Mouse (Mus musculus): ENCODE results near the gene Zfp597. TPM values are rescaled to one million over a fixed set of nuclear protein-coding genes. Genes with fewer than 3 reads are reported as not detected.

Gene Zfp597
- total and polyA plus RNA-seq, 3 experiments, result 2.3 to 12.1 (median 10.8) TPM

GRCm38 (mm10) chr16:3896046-3896445 lies 11.7 kb upstream of the Zfp597 start:
- H3K9ac ChIP-seq (ENCODE audit: low read depth, low read length), result no peak overlapping the region
- intact Hi-C loops (cut with DNase I), result no loop called here
- no peaks in the 10 kb centered on the region for H3K27me3 ChIP-seq (ENCODE audit: control insufficient read depth, insufficient read depth, low read length)
- H3K36me3 ChIP-seq (ENCODE audit: control insufficient read depth, insufficient read depth, low read length), result peaks cover 9% of the 10 kb centered on the region
- peak overlapping the region; percentile 40; the same call in 1 of the 2 replicates for H3K27ac ChIP-seq
- H3K4me3 ChIP-seq, result no peak overlapping the region
- TF ChIP-seq CTCF (IDR thresholded peaks at IDR 0.05) (no peak), EP300 (IDR thresholded peaks at IDR 0.05; ENCODE audit: insufficient read depth, low read depth, low read length) (no peak), POLR2A (IDR thresholded peaks at IDR 0.05; ENCODE audit: insufficient read depth, low read depth, low read length) (no peak)
- H3K79me2 ChIP-seq (replicated peaks; ENCODE audit: control insufficient read depth, insufficient read depth, low read length), result no peaks in the 10 kb centered on the region; the same call in none of the 2 replicates
- no peak for DNase-seq
- 61% methylated on average over 6 of the region's 6 CpGs for WGBS
- H3K4me1 ChIP-seq (ENCODE audit: control insufficient read depth, insufficient read depth, low read length), result peaks cover 15% of the 10 kb centered on the region

DNA sequence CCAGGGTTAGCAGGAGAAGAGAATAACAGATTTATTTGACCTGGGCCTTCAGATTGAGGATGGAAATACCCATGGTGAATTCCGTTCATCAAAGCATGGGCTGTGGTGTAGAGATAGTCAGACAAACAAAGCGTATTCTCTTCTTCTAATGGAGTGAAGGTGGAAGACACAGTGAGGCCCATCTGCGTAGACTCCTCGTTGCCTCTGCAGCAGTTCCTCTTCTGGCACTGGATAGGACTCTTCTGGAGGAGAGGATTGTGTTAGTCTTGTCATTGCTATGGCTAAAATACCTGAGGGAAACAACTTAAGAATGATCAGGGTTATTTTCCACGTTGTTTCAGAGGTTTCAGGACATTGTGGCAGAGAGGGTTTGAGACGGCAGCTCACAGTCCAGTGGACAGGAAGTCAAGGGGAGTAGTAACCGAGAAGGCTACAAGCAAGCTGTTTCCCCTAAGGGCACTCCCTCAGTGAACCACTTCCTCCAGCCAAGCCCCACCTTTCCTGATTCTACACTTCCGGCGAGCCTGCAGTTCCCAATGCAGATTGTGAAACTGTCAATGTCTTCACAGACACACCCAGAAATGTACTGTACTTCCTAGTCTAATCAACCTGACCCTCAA lies 10.9 kb upstream of the Zfp597 start:
- peak; percentile 60 for TF ChIP-seq POLR2A (IDR thresholded peaks at IDR 0.05; ENCODE audit: insufficient read depth, low read depth, low read length)
- no peak for TF ChIP-seq CTCF (IDR thresholded peaks at IDR 0.05)
- peak; percentile 57; the same call in 1 of the 2 replicates for TF ChIP-seq EP300 (IDR thresholded peaks at IDR 0.05; ENCODE audit: insufficient read depth, low read depth, low read length)
- intact Hi-C loops (cut with DNase I), result no loop called here

DNA sequence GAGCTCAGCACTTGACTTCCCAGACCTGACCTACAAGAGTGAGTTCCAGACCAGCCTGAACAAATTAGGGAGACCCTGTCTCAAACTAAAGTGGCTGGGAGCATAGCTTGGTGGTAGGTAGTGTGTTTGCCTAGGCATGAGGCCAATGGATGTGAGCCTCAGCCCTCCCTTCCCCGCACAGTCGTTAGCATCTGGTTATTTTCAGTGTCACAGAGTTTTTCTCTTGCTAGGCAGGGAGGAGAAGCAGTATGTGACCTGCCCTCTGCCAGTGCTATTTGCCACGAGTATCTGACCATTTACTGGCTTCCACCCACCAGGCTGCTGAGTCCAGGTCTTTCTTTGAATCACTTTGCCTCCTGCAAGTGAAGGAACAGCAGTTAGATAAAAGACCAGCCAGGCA lies 9.4 kb upstream of the Zfp597 start:
- 5% methylated on average over 3 of the region's 3 CpGs for WGBS
- H3K27ac ChIP-seq, result peak overlapping the region; percentile 40; the same call in 1 of the 2 replicates
- DNase-seq, result no peak

More for the DNA sequence above, 10.9 kb upstream of the Zfp597 start:
- H3K36me3 ChIP-seq (ENCODE audit: control insufficient read depth, insufficient read depth, low read length), result peaks cover 8% of the 10 kb centered on the region
- WGBS, result 43% methylated on average over 9 of the region's 9 CpGs
- peak; percentile 59 to 79 for DNase-seq
- no peaks in the 10 kb centered on the region; the same call in none of the 2 replicates for H3K79me2 ChIP-seq (replicated peaks; ENCODE audit: control insufficient read depth, insufficient read depth, low read length)
- H3K27me3 ChIP-seq (ENCODE audit: control insufficient read depth, insufficient read depth, low read length), result no peaks in the 10 kb centered on the region
- peaks cover 15% of the 10 kb centered on the region for H3K4me1 ChIP-seq (ENCODE audit: control insufficient read depth, insufficient read depth, low read length)
- H3K4me3 ChIP-seq, result peak overlapping the region; percentile 25
- H3K27ac ChIP-seq, result peak overlapping the region; percentile 40
- peak overlapping the region; percentile 4; the same call in 1 of the 2 replicates for H3K9ac ChIP-seq (ENCODE audit: low read depth, low read length)

GRCm38 (mm10) chr16:3891621-3892295 lies 7.4 kb upstream of the Zfp597 start:
- Histone ChIP-seq H3K4me1 (ENCODE audit: control insufficient read depth, insufficient read depth, low read length) (peaks cover 20% of the 10 kb centered on the region), H3K9ac (ENCODE audit: low read depth, low read length) (no peak overlapping the region), H3K27ac (no peak overlapping the region), H3K4me3 (no peak overlapping the region), H3K79me2 (replicated peaks; ENCODE audit: control insufficient read depth, insufficient read depth, low read length) (peaks cover 4% of the 10 kb centered on the region), H3K36me3 (ENCODE audit: control insufficient read depth, insufficient read depth, low read length) (peaks cover 11% of the 10 kb centered on the region), H3K27me3 (ENCODE audit: control insufficient read depth, insufficient read depth, low read length) (no peaks in the 10 kb centered on the region)
- no peak for DNase-seq
- intact Hi-C loops (cut with DNase I), result no loop called here
- 91% methylated on average over 14 of the region's 14 CpGs for WGBS
- no peak for TF ChIP-seq POLR2A (IDR thresholded peaks at IDR 0.05; ENCODE audit: insufficient read depth, low read depth, low read length)
- no peak for TF ChIP-seq EP300 (IDR thresholded peaks at IDR 0.05; ENCODE audit: insufficient read depth, low read depth, low read length)
- no peak for TF ChIP-seq CTCF (IDR thresholded peaks at IDR 0.05)

More for the DNA sequence above, 9.4 kb upstream of the Zfp597 start:
- Histone ChIP-seq H3K79me2 (replicated peaks; ENCODE audit: control insufficient read depth, insufficient read depth, low read length) (peaks cover under 1% of the 10 kb centered on the region), H3K9ac (ENCODE audit: low read depth, low read length) (no peak overlapping the region), H3K4me1 (ENCODE audit: control insufficient read depth, insufficient read depth, low read length) (peaks cover 15% of the 10 kb centered on the region), H3K4me3 (no peak overlapping the region), H3K36me3 (ENCODE audit: control insufficient read depth, insufficient read depth, low read length) (peaks cover 8% of the 10 kb centered on the region), H3K27me3 (ENCODE audit: control insufficient read depth, insufficient read depth, low read length) (no peaks in the 10 kb centered on the region)
- TF ChIP-seq CTCF (IDR thresholded peaks at IDR 0.05) (no peak), POLR2A (IDR thresholded peaks at IDR 0.05; ENCODE audit: insufficient read depth, low read depth, low read length) (no peak), EP300 (IDR thresholded peaks at IDR 0.05; ENCODE audit: insufficient read depth, low read depth, low read length) (no peak)
- intact Hi-C loops (cut with DNase I), result no loop called here

- Histone ChIP-seq H3K27me3 (ENCODE audit: control insufficient read depth, insufficient read depth, low read length) (no peaks in the 10 kb centered on the region), H3K4me3 (peak overlapping the region; percentile 99), H3K27ac (peak overlapping the region; percentile 97), H3K4me1 (ENCODE audit: control insufficient read depth, insufficient read depth, low read length) (peaks cover 17% of the 10 kb centered on the region), H3K36me3 (ENCODE audit: control insufficient read depth, insufficient read depth, low read length) (peaks cover 15% of the 10 kb centered on the region), H3K79me2 (replicated peaks; ENCODE audit: control insufficient read depth, insufficient read depth, low read length) (peaks cover 4% of the 10 kb centered on the region; the same call in 1 of the 2 replicates), H3K9ac (ENCODE audit: low read depth, low read length) (peak overlapping the region; percentile 98)
- WGBS, result 2% methylated on average over 10 of the region's 10 CpGs
- no peak for TF ChIP-seq CTCF (IDR thresholded peaks at IDR 0.05)
- TF ChIP-seq POLR2A (IDR thresholded peaks at IDR 0.05; ENCODE audit: insufficient read depth, low read depth, low read length), result no peak
- TF ChIP-seq EP300 (IDR thresholded peaks at IDR 0.05; ENCODE audit: insufficient read depth, low read depth, low read length), result no peak
- DNase-seq, result no peak
- intact Hi-C loops (cut with DNase I), result loop anchor here (2.0 to 10.0 kb wide), 2 partner anchors 38 to 140 kb away; partner anchors contain the start of genes Zfp174 and Zfp263
Measured at GRCm38 (mm10) chr16:3885065-3885670, 807 bp upstream of the Zfp597 start.
